Mouse (Mus musculus) natural killer cell, adult 2 months (primary cell): ENCODE results near the gene Tmprss2.
A peak's percentile ranks its signal among the peaks of the same experiment; 100 is the strongest.
"Not testable (repeated sequence)": the region's sequence is repeated elsewhere in the genome, so short reads cannot be mapped to it uniquely, and the experiment has no call there.

Source experiments
- DNase-seq, 2 experiments: peaks; one replicate each; pipeline ENCODE4 v3.0.0; 2022; ENCODE audit warnings: low spot score in 2 of 2

The Tmprss2 gene

DNA sequence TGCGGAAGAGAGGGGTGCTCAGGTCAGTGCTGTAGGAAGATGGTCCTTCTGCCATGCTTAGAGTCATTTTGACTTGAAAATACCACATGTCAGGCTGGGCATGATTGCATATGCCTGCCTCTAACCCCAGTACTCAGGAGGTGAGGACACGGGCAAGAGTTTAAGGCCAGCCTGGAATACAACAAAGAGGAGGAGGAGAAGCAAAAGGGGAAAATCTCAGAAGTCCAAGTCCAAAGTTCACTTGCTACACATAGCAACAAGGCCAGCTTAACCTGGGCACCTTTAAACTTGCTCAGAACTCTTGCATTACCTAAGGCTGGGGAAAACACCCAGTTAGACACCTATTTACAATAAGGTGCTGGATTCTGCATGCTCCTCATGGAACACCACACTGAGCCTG is 19.5 kb downstream of the Tmprss2 start:
- no peak for DNase-seq

DNA sequence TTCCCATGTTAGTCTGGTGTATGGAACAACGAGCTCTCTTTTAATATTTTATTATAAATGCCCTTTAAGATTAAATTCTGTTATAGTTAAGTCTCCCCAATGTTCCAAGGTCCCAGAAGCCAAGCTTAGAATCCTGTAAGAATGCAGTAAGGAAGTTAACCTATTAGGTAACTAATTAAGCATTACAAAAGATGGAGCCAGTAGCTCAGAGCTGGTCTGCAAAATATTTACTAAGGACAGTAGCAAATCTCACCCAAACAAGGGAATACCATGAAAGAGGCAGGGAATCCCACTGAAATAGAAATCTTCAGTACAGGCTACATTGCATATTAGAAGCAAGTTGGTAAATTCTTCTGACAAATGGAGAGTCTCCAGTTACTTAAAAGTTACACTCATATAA is 28.1 kb downstream of the Tmprss2 start:
- not testable (repeated sequence) for DNase-seq

DNA sequence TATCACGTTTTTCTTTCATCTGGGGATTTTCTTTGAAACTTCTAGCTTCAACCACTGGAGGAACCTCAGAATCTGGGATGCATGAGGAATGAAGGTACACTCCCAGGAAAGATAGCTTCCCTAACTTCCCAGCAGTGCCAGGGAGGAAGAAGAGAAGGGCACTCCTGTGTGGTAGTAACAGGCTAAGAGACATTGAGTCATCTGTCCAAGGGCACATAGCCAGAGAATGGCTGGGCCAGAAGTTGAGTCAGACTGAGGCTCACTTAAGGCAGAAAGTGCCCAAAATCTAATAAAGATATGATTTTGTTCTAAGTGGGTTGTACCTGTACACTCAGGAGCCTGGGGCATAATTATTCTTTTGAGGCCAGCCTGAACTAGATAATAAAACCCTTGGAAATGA is 41.6 kb downstream of the Tmprss2 start:
- no peak for DNase-seq

DNA sequence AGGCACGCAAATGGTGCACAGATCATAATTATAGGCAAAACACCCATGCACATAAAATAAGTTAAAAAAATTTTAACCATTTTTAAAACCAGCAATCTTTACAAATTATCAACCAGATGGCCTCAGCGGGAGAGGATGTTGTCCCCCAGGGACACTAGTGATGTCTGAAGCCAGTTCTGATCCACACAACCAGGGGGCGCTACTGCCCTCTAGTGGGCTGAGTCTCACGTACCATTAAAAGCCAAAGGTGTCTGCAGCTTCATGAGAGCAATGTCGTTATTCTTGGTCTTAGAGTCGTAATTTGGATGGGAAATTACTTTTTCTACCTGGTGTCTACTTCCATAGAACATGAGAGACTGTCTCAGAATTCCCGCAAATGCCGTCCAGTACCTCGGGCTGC is 42.3 kb downstream of the Tmprss2 start:
- peak in 1 of 2 experiments; percentile 12 for DNase-seq

DNA sequence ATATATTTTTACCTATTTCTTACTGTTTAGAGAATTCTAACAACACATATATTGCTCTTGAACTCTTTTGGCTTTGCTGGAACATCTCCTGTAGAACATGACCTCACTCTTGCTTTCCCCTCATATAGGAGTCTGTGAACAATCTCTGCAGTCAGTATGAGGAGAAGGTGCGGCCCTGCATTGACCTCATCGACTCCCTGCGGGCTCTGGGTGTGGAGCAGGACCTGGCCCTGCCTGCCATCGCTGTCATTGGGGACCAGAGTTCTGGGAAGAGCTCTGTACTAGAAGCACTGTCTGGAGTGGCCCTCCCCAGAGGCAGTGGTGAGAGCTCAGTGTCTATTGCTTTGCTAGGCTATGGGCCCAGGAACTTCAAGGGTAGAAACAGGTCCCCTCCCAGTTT is 66.7 kb downstream of the Tmprss2 start:
- no peak for DNase-seq

DNA sequence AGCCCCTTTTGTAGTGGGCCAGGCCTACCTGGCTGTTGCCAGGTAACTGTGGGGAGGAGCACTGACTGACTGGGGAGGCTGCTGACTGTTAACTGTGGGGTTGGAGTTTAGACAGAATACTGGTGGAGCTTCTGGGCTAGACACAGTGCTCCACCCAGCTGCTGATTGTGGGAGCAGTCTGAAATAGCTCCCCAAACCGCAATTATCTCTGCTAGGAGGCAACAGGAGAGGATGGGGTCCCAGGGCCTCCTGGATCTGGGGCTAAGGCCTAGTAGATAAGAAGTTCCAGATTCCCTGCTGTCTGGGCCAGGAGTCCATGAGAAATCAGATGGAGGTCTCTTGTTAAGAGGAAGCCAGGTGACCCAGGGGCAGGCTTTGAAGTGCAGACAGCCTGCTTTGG is 74.1 kb downstream of the Tmprss2 start:
- no peak for DNase-seq

DNA sequence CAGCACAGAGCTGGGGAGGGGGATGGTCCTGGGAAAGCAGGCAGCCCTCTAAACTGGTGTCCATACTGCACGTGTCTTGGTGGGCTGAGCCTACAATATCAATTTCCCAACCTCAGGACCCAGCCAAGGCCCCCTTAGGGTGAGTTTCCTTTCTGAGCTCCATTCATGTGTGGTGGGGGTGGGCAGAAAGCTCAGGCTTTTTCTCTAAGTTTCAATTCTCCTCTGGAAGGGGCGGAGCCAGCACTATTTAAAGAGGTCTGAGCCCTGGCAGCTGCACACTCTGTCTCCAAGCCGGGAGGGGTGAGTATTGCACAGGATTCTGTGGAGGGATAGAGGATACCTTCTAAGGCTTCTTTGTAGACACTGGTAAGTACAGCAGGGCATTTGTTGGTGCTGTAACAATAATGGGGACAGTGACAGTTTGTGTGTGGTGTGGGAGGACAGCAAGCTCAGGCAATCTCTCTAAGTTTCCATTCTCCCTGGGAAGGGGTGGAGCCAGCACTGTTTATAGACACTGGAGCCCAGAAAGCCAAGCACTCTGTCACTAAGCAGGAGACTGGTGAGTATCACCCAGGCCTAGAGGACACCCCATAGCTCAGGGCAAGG is 75.1 kb downstream of the Tmprss2 start:
- peak in 1 of 2 experiments; percentile 36 for DNase-seq

DNA sequence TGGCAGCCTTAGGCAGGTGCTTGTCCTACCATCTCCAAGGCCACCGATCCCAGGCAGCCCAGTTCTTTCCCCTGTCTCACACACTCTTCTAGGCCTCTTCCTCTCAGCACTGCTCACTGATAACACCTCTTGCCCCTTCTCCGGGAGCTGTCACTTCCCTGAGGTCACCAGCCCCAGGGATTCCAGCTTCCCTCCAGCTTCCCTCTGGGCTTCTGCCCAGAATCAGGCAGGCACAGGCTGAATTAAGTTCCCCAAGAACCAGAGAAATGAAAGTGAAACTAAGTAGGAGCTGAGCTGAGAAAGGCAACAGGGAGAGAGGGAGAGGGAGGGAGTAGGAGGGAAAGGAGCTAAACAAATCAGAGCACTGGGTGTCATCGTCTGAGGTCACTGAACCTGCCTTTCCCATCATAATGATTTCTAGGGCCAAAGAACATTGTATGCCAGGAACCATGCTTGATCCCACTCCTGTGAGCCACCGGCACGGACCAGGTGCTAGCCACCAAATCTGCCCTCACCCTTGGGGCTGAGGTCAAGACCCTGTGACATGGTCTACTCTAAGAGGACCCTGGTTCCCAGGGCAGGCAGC is 76.0 kb downstream of the Tmprss2 start:
- peak in 1 of 2 experiments; percentile 5 for DNase-seq

DNA sequence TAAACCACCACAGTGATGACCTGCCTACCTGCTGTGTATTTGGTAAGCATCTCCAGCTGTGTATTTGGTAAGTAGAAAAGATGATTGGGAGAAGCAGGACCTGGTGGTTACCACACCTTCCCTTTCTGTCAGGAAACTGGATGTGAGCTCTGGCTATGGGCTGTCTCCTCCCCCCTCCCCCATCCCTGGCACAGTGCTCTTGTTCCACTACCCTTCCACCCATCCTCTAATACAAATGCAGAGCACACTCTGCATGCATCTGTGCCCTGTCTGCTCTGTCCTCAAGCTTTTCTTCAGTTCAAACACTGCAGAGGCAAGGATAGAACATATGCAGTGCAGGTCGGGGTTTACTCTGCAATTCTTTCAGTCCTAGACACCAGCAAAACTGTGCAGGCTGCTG is 76.5 kb downstream of the Tmprss2 start:
- no peak for DNase-seq

DNA sequence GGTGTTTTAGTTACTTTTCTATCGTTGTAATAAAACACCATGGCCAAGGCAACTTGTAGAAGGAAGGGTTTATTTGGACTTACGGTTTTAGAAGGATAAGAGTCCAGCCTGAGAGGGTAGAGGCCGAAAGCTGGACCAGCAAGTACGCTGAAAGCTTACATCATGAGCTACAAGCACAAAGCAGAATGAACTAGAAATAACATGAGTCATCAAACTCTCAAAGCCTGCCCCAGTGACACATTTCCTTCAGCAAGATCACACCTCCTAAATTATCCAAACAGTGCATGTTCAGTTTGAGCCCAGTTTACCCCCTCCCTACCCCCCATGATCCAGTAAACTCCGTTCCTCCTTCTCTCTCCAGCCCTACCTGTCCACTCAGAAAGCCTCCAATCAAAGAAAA is 77.2 kb downstream of the Tmprss2 start:
- no peak for DNase-seq

DNA sequence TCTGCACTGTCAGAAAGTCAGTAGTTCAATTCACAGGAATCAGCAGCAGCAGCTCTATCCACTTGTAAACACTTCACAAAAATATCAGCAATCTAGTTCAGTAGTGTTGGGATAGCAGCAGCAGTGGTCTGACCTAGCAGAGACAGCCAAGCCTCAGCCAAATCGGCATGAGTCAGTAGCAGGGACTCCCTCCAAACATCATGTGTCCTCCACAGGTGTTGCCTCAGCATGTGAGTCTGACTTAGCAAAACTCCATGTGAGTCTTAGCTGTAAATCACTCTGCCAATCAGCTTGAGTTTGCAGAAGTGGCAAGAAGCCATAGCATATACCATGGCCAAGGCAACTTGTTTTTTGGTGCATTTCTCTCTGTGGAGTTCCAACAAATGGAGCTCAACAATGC is 77.9 kb downstream of the Tmprss2 start:
- DNase-seq, result no peak

DNA sequence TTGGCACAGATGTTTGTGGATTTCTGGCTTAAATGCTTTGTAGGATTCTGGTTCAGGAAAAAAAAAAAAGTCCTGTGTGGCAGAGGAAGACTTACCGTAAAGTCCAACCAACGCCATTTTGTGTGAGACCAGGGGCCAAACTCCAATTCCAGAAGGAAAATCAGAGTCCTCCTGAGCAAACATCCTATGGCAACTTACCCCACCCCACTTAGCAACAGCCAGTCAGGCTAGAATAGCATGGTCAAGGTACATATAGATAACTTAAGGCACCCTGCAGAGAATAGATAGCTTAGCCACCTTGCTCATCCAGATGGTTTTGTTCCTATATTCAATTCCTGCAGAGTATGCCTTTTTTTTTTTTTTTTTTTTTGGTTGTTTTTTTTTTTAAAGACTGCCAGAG is 81.8 kb downstream of the Tmprss2 start:
- no peak for DNase-seq

DNA sequence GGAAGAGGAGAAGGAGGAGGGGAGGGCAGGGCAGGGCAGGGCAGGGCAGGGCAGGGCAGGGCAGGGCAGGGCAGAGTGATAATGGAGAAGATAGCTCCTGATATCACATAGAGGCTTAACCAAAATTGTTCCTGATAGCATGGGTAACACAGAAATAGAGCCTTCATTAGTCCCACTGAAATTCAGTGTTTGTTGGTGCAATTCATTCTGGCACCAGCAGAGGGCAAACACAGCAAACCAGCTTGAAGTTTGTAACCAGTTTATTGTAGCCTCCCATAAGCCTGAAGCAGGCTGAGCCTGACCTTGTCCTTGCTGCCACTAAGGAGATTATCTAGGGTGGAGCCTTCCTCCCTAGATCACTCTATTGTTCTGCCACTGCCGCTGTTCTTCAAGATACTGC is 88.0 kb downstream of the Tmprss2 start:
- peak in 1 of 2 experiments; percentile 9 for DNase-seq

DNA sequence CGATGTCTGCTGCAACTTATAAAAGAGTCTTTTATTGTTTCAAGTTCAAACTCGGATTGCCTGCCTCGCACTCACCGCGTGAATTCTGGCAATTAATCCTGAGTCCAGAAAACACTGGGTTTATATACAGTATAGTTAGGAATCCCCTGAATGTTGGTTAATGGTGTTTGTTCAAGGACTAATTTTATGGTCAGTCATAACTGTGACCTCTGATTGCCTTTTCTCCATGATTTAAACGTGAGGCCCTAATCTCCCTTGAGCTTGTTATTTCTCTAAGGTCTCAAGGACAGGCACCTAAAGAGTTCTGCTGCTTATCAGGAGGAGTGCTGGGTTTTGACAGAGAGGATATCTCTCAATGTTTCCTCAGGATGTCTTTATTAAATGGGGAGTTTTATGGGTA is 89.0 kb downstream of the Tmprss2 start:
- DNase-seq, result no peak

DNA sequence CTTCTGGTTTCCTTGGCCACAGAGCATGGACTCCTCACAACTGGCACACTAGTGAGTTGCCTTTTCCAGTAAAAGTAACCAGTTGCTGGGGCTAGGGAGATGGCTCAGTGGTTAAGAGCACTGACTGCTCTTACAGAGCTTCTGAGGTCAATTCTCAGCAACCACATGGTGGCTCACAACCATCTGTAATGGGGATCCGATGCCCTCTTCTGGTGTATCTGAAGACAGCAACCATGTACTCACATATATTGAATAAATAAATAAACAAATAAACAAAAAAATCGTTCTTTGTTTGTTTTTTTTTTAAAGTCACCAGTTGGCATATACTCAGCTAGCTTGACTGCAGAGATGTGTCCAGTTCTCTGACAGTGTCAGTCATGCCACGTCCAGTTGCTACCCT is 94.7 kb downstream of the Tmprss2 start:
- DNase-seq, result no peak
